Mouse (Mus musculus) layer of hippocampus, postnatal 10 days (tissue): ENCODE results near the gene Zfp955a. TPM values are rescaled to one million over a fixed set of nuclear protein-coding genes. Genes with fewer than 3 reads are reported as not detected.
"Not testable (repeated sequence)": the region's sequence is repeated elsewhere in the genome, so short reads cannot be mapped to it uniquely, and the experiment has no call there.

ENCODE experiments used
- DNase-seq, 2 experiments: peaks; one replicate each; pipeline ENCODE4 v3.0.0; 2021; ENCODE audit warnings: low spot score in 2 of 2
- long read RNA-seq: library from polyadenylated mRNA; stranded (forward); transcript quantifications from one replicate; pipeline ENCODE4 v2.0.0, GENCODE M21; 2023
- total RNA-seq, 2 experiments: library from RNA; stranded (reverse); gene quantifications; 2 replicates each; pipeline ENCODE4 v1.2.3; 2021

Gene Zfp955a
- total RNA-seq = 10 to 100 TPM; 13.9 to 15.0 TPM
- long read RNA-seq, partial matches to known transcripts = 0 of 3 reads
- long read RNA-seq, other reads (novel, unspliced or antisense) = 0 of 3 reads

- not testable (repeated sequence) for DNase-seq
These were observed at the start of gene Zfp955a for GRCm38 (mm10) chr17:33254530-33255318. TSS of gene Zfp955a (minus strand) at chr17:33255145.

GRCm38 (mm10) chr17:33289876-33290149 is 34.9 kb upstream of the Zfp955a start:
- not testable (repeated sequence) for DNase-seq

GRCm38 (mm10) chr17:33289039-33289875 is 34.3 kb upstream of the Zfp955a start, which contains the start of gene Zfp955b:
TSS of gene Zfp955b (plus strand) at chr17:33289544.
- DNase-seq = not testable (repeated sequence)

GRCm38 (mm10) chr17:33268907-33269306 is 14.0 kb upstream of the Zfp955a start:
- DNase-seq = no peak

- DNase-seq = no peak
These were observed 9.4 kb upstream of the Zfp955a start, which contains the start of gene Olfr63 for GRCm38 (mm10) chr17:33264376-33264775. TSS of gene Olfr63 (plus strand) at chr17:33264676.

GRCm38 (mm10) chr17:33255319-33255657 is 343 bp upstream of the Zfp955a start:
- DNase-seq = not testable (repeated sequence)

- DNase-seq = not testable (repeated sequence)
These were observed 18.3 kb downstream of the Zfp955a start for GRCm38 (mm10) chr17:33236646-33237045.

- no peak for DNase-seq
These were observed 33.4 kb downstream of the Zfp955a start, which contains the start of gene Olfr1564 for GRCm38 (mm10) chr17:33221590-33221989. TSS of gene Olfr1564 (minus strand) at chr17:33221690.

- not testable (repeated sequence) for DNase-seq
These were observed 63.9 kb downstream of the Zfp955a start, which contains the start of gene Olfr239 for GRCm38 (mm10) chr17:33191002-33191401. TSS of gene Olfr239 (plus strand) at chr17:33191302.

Other genes with a start within 250 kb of the Zfp955a start
- 10 to 100 TPM; 17.9 to 22.3 TPM for gene Zfp763, start 221.7 kb downstream of the Zfp955a start, total RNA-seq
- gene 4921501E09Rik, start 187.1 kb downstream of the Zfp955a start, total RNA-seq = not detected
- 10 to 100 TPM; 20.6 to 21.5 TPM for gene Zfp563, start 165.8 kb downstream of the Zfp955a start, total RNA-seq
- gene Morc2b, start 115.5 kb downstream of the Zfp955a start, total RNA-seq = 1 to 10 TPM; 1.0 to 1.2 TPM
- not detected for gene Olfr55, start 86.7 kb downstream of the Zfp955a start, total RNA-seq
- not detected for gene Olfr239, start 63.8 kb downstream of the Zfp955a start, total RNA-seq
- under 1 TPM; 0.42 to 0.59 TPM for gene Olfr1564, start 33.5 kb downstream of the Zfp955a start, total RNA-seq
- not detected for gene Olfr63, start 9.5 kb upstream of the Zfp955a start, total RNA-seq
- gene Zfp955b, start 34.4 kb upstream of the Zfp955a start, total RNA-seq = 10 to 100 TPM; 21.5 to 26.8 TPM
- gene Zfp81, start 103.7 kb upstream of the Zfp955a start, total RNA-seq = 10 to 100 TPM; 26.5 to 28.8 TPM
- 10 to 100 TPM in 1 of 2 experiments, 1 to 10 TPM in 1; 9.2 to 11.7 TPM for gene Zfp101, start 139.5 kb upstream of the Zfp955a start, total RNA-seq
- gene Actl9, start 177.8 kb upstream of the Zfp955a start, total RNA-seq = under 1 TPM in 1 of 2 experiments, not detected in 1; 0.43 TPM